Mouse (Mus musculus) adrenal gland, adult 10 weeks (tissue): ENCODE data around the gene Snx17. TPM values are rescaled to one million over a fixed set of nuclear protein-coding genes. Genes with fewer than 3 reads are reported as not detected.

Source experiments
- polyA plus RNA-seq: library from polyadenylated mRNA; stranded (reverse); fragments of 350-450 nt; fragmentation: Illumina TruSeq; extraction: RNeasy Lipid Tissue Mini Kit (QIAGEN cat#74804); gene quantifications from one replicate; pipeline ENCODE4 v1.2.3, GENCODE M21; 2014; ENCODE audit warnings: low read depth, low replicate concordance

The Snx17 gene
- polyA plus RNA-seq = 72.7 TPM

GRCm38 (mm10) chr5:31192939-31193630, at the start of gene Snx17, which contains the start of gene Eif2b4:
TSS of gene Snx17 (plus strand) at chr5:31193227.
TSS of gene Eif2b4 (minus strand) at chr5:31193430.

GRCm38 (mm10) chr5:31154152-31154553, 38.9 kb upstream of the Snx17 start, which contains the start of gene Mpv17:
TSS of gene Mpv17 (minus strand) at chr5:31154251.

GRCm38 (mm10) chr5:31179766-31180630, 13.0 kb upstream of the Snx17 start, which contains the start of the genes Gm29609 and Gtf3c2:
TSS of gene Gm29609 (minus strand) at chr5:31179911.
TSS of gene Gtf3c2 (minus strand) at chr5:31180144.

GRCm38 (mm10) chr5:31201742-31202590, 8.9 kb downstream of the Snx17 start, which contains the start of gene Zfp513:
TSS of gene Zfp513 (minus strand) at chr5:31202303.

GRCm38 (mm10) chr5:31220448-31221303, 27.6 kb downstream of the Snx17 start, which contains the start of gene Ppm1g:
TSS of gene Ppm1g (minus strand) at chr5:31220687.

GRCm38 (mm10) chr5:31240637-31241521, 47.9 kb downstream of the Snx17 start, which contains the start of the genes Nrbp1 and Gm9970:
TSS of gene Nrbp1 (plus strand) at chr5:31240864.
TSS of gene Gm9970 (minus strand) at chr5:31241232.

Other genes with a start within 250 kb of the Snx17 start
- not detected for gene Cgref1, start 247.6 kb upstream of the Snx17 start, polyA plus RNA-seq
- 19.2 TPM for gene Preb, start 232.9 kb upstream of the Snx17 start, polyA plus RNA-seq
- 0.82 TPM for gene Tcf23, start 224.6 kb upstream of the Snx17 start, polyA plus RNA-seq
- 125 TPM for gene Atraid, start 144.9 kb upstream of the Snx17 start, polyA plus RNA-seq
- gene Slc5a6, start 144.3 kb upstream of the Snx17 start, polyA plus RNA-seq = 4.0 TPM
- gene Cad, start 138.4 kb upstream of the Snx17 start, polyA plus RNA-seq = 0.76 TPM
- not detected for gene Dnajc5g, start 86.9 kb upstream of the Snx17 start, polyA plus RNA-seq
- not detected for gene Slc30a3, start 85.0 kb upstream of the Snx17 start, polyA plus RNA-seq
- gene Trim54, start 76.5 kb upstream of the Snx17 start, polyA plus RNA-seq = not detected
- not detected for gene Ucn, start 54.4 kb upstream of the Snx17 start, polyA plus RNA-seq
- gene Mpv17, start 39.0 kb upstream of the Snx17 start, polyA plus RNA-seq = 88.7 TPM
- 0.35 TPM for gene Gm29609, start 13.3 kb upstream of the Snx17 start, polyA plus RNA-seq
- 47.4 TPM for gene Gtf3c2, start 13.1 kb upstream of the Snx17 start, polyA plus RNA-seq
- gene Eif2b4, start 203 bp downstream of the Snx17 start, polyA plus RNA-seq = 2.9 TPM
- 1.3 TPM for gene Zfp513, start 9.1 kb downstream of the Snx17 start, polyA plus RNA-seq
- 30.8 TPM for gene Ppm1g, start 27.5 kb downstream of the Snx17 start, polyA plus RNA-seq
- gene Nrbp1, start 47.6 kb downstream of the Snx17 start, polyA plus RNA-seq = 91.5 TPM
- not detected for gene Gm9970, start 48.0 kb downstream of the Snx17 start, polyA plus RNA-seq
- gene Krtcap3, start 58.5 kb downstream of the Snx17 start, polyA plus RNA-seq = not detected
- gene Ift172, start 97.9 kb downstream of the Snx17 start, polyA plus RNA-seq = 14.0 TPM
- gene Fndc4, start 102.9 kb downstream of the Snx17 start, polyA plus RNA-seq = 3.6 TPM
- gene Gckr, start 104.2 kb downstream of the Snx17 start, polyA plus RNA-seq = not detected